Mouse (Mus musculus) neural tube, embryonic 11.5 days (tissue): ENCODE measurements around the gene Zbtb21. TPM values are rescaled to one million over a fixed set of nuclear protein-coding genes. Genes with fewer than 3 reads are reported as not detected.

ENCODE experiments used
- ATAC-seq: fragments of 200-750 bp; cut with Nextera tagmentation; 2 replicates; pipeline ENCODE4 v1.8.0; 2017; ENCODE audit warnings: moderate number of reproducible peaks, mild to moderate bottlenecking, moderate TSS enrichment, moderate library complexity; ENCODE audit not compliant: insufficient read depth, low FRiP score, low TSS enrichment
- DNase-seq: peaks from one replicate; pipeline ENCODE4 v3.0.0-alpha.2; 2015; ENCODE audit warnings: low spot score
- H3K27ac ChIP-seq: fragments of 300-500 bp; sonication (generic); 2 replicates; pipeline ENCODE4 v1.5.1; 2014; ENCODE audit warnings: low read depth, mild to moderate bottlenecking, low read length
- H3K27me3 ChIP-seq: fragments of 300-500 bp; sonication (generic); 2 replicates; pipeline ENCODE4 v1.6.1; 2014; ENCODE audit warnings: mild to moderate bottlenecking, low read length, mixed read lengths; ENCODE audit not compliant: control insufficient read depth, insufficient read depth
- H3K36me3 ChIP-seq: fragments of 300-500 bp; sonication (generic); 2 replicates; pipeline ENCODE4 v1.6.1; 2014; ENCODE audit warnings: mild to moderate bottlenecking, low read length, moderate library complexity, mixed read lengths; ENCODE audit not compliant: control insufficient read depth, insufficient read depth
- H3K4me1 ChIP-seq: fragments of 300-500 bp; sonication (generic); 2 replicates; pipeline ENCODE4 v1.6.1; 2014; ENCODE audit warnings: low read length, mixed read lengths; ENCODE audit not compliant: control insufficient read depth, insufficient read depth
- H3K4me2 ChIP-seq: fragments of 300-500 bp; sonication (generic); 2 replicates; pipeline ENCODE4 v1.6.1; 2014; ENCODE audit warnings: low read depth, mild to moderate bottlenecking, moderate library complexity
- H3K4me3 ChIP-seq: fragments of 300-500 bp; sonication (generic); 2 replicates; pipeline ENCODE4 v1.5.1; 2014; ENCODE audit warnings: low read depth, low read length
- H3K9ac ChIP-seq: fragments of 300-500 bp; sonication (generic); 2 replicates; pipeline ENCODE4 v1.6.1; 2014; ENCODE audit warnings: mild to moderate bottlenecking, low read length
- H3K9me3 ChIP-seq: fragments of 300-500 bp; sonication (generic); 2 replicates; pipeline ENCODE4 v1.6.1; 2016; ENCODE audit warnings: low read length; ENCODE audit not compliant: control insufficient read depth
- WGBS: fragments of 180-500 bp; shearing (Covaris S2); extraction: QIAGEN DNeasy Blood & Tissue Kit; methylation state at CpG from one replicate; pipeline ENCODE4 v1.1.7; 2014; 5-methylcytosine and 5-hydroxymethylcytosine counted together
- polyA plus RNA-seq: library from polyadenylated mRNA; unstranded; fragments of >200 nt; fragmentation: Nextera tagmentation; extraction: Ambion mirVana; gene quantifications from 2 replicates; pipeline ENCODE4 v1.2.1, GENCODE M21; 2014

The Zbtb21 gene
- polyA plus RNA-seq, 1 experiment from 2014 or later = 15.7 TPM

DNA sequence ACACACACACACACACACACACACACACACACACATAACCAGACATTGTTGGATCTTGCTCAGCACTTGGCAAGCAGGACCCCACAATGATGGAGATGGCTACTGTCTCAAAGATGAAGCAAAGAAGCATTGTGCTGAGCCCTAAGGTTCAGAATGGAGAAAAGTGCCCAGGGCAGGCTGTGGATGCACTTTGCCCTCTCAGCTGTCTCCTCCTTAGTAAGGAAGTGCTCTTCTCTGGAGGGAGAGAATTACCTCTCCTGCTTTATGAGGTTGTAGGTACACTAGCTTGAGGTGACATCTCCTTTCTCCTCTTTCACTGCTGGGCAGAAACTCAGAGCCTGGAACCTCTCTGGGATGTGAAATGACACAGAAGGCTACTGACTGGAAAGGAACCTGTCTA lies 49.5 kb downstream of the Zbtb21 start:
- H3K4me1 ChIP-seq = no peaks in the 10 kb centered on the region
- H3K4me2 ChIP-seq = no peak overlapping the region
- no peak for DNase-seq
- no peak for ATAC-seq
- H3K9ac ChIP-seq = no peak overlapping the region
- no peaks in the 10 kb centered on the region for H3K9me3 ChIP-seq
- H3K36me3 ChIP-seq = no peaks in the 10 kb centered on the region
- H3K27ac ChIP-seq = no peak overlapping the region
- no peak overlapping the region for H3K4me3 ChIP-seq
- H3K27me3 ChIP-seq = no peaks in the 10 kb centered on the region

- Histone ChIP-seq H3K27ac (no peak overlapping the region), H3K36me3 (no peaks in the 10 kb centered on the region), H3K9ac (no peak overlapping the region), H3K4me1 (no peaks in the 10 kb centered on the region), H3K9me3 (no peaks in the 10 kb centered on the region), H3K4me2 (no peak overlapping the region), H3K4me3 (no peak overlapping the region), H3K27me3 (no peaks in the 10 kb centered on the region)
- WGBS = 97% methylated on average over 1 of the region's 1 CpGs
- DNase-seq (no peak), ATAC-seq (no peak)
Observed at GRCm38 (mm10) chr16:97909356-97909755, 53.1 kb downstream of the Zbtb21 start.

DNA sequence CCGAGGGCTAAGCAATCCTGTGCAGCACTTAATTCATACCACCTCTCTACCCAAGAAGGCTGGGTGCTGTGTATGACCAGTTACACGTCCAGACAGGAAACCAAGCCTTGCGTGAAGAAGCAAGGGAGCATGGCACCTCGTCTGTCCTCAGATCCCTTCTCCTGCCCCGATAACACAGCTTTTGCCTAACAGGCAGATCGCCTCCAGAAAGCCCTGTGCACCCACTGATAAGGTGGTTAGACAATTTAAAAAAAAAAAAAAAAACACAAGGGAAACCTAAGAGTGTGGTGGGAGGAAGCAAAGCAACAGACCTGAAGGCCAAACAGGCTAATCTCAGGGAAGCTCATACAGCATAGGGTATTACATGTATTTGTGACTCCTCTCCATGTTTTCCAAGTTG lies 54.9 kb downstream of the Zbtb21 start:
- H3K9ac ChIP-seq = no peak overlapping the region
- no peaks in the 10 kb centered on the region for H3K4me1 ChIP-seq
- H3K4me2 ChIP-seq = no peak overlapping the region
- no peaks in the 10 kb centered on the region for H3K36me3 ChIP-seq
- no peak overlapping the region for H3K27ac ChIP-seq
- no peak for ATAC-seq
- H3K4me3 ChIP-seq = no peak overlapping the region
- no peaks in the 10 kb centered on the region for H3K27me3 ChIP-seq
- DNase-seq = no peak
- no peaks in the 10 kb centered on the region for H3K9me3 ChIP-seq
- WGBS = 85% methylated on average over 6 of the region's 6 CpGs

- ATAC-seq = no peak
Observed at GRCm38 (mm10) chr16:97906337-97906736, 56.1 kb downstream of the Zbtb21 start.

GRCm38 (mm10) chr16:97905449-97905991 lies 56.9 kb downstream of the Zbtb21 start:
- WGBS = 88% methylated on average over 2 of the region's 2 CpGs
- Histone ChIP-seq H3K36me3 (no peaks in the 10 kb centered on the region), H3K9ac (no peak overlapping the region), H3K27me3 (no peaks in the 10 kb centered on the region), H3K4me1 (no peaks in the 10 kb centered on the region), H3K4me3 (no peak overlapping the region), H3K9me3 (no peaks in the 10 kb centered on the region), H3K27ac (no peak overlapping the region), H3K4me2 (no peak overlapping the region)
- no peak for DNase-seq
- ATAC-seq = no peak

More at GRCm38 (mm10) chr16:97906337-97906736, 56.1 kb downstream of the Zbtb21 start:
- no peak overlapping the region for H3K9ac ChIP-seq
- H3K4me3 ChIP-seq = no peak overlapping the region
- H3K27me3 ChIP-seq = no peaks in the 10 kb centered on the region
- no peak for DNase-seq
- H3K9me3 ChIP-seq = no peaks in the 10 kb centered on the region
- H3K4me2 ChIP-seq = no peak overlapping the region
- no peaks in the 10 kb centered on the region for H3K4me1 ChIP-seq
- H3K36me3 ChIP-seq = no peaks in the 10 kb centered on the region
- no peak overlapping the region for H3K27ac ChIP-seq

GRCm38 (mm10) chr16:97904035-97904434 lies 58.4 kb downstream of the Zbtb21 start:
- no peak overlapping the region for H3K9ac ChIP-seq
- H3K4me3 ChIP-seq = no peak overlapping the region
- H3K4me1 ChIP-seq = no peaks in the 10 kb centered on the region
- DNase-seq (no peak), ATAC-seq (no peak)
- no peaks in the 10 kb centered on the region for H3K27me3 ChIP-seq
- 86% methylated on average over 3 of the region's 3 CpGs for WGBS
- H3K36me3 ChIP-seq = no peaks in the 10 kb centered on the region
- H3K9me3 ChIP-seq = no peaks in the 10 kb centered on the region
- no peak overlapping the region for H3K4me2 ChIP-seq
- no peak overlapping the region for H3K27ac ChIP-seq

- no peak overlapping the region for H3K4me3 ChIP-seq
- WGBS = 85% methylated on average over 5 of the region's 5 CpGs
- no peaks in the 10 kb centered on the region for H3K27me3 ChIP-seq
- no peak overlapping the region for H3K27ac ChIP-seq
- ATAC-seq = no peak
- H3K36me3 ChIP-seq = no peaks in the 10 kb centered on the region
- H3K4me2 ChIP-seq = no peak overlapping the region
- no peaks in the 10 kb centered on the region for H3K4me1 ChIP-seq
- H3K9me3 ChIP-seq = no peaks in the 10 kb centered on the region
- H3K9ac ChIP-seq = no peak overlapping the region
- no peak for DNase-seq
Observed at GRCm38 (mm10) chr16:97897346-97898024, 64.9 kb downstream of the Zbtb21 start.

Other genes with a start within 250 kb of the Zbtb21 start
- gene Ripk4, start 198.8 kb downstream of the Zbtb21 start, polyA plus RNA-seq = 1.0 TPM in 2 replicates
- 12.6 and 14.0 TPM in 2 replicates for gene Prdm15, start 110.8 kb downstream of the Zbtb21 start, polyA plus RNA-seq
- gene C2cd2, start within 50 bp of the Zbtb21 start, polyA plus RNA-seq = 18.9 and 19.2 TPM in 2 replicates
- gene B230307C23Rik, start 34.7 kb upstream of the Zbtb21 start, polyA plus RNA-seq = 17.5 and 24.2 TPM in 2 replicates
- 22.0 and 25.0 TPM in 2 replicates for gene A630089N07Rik, start 119.8 kb upstream of the Zbtb21 start, polyA plus RNA-seq